Mouse (Mus musculus) small intestine, adult 2 months (tissue): Measurements from ENCODE around the gene Aldh3b2.

Experiments
- CTCF ChIP-seq: fragments of 200-500 bp; IDR thresholded peaks from 2 replicates; pipeline ENCODE4 v1.5.1; 2012; ENCODE audit warnings: low read depth, mild to moderate bottlenecking, control low read depth, inconsistent platforms, low read length, moderate library complexity, mixed read lengths; ENCODE audit not compliant: insufficient replicate concordance, insufficient read length; ENCODE audit errors: extremely low read depth
- POLR2A ChIP-seq: fragments of 200-500 bp; IDR thresholded peaks from 2 replicates; pipeline ENCODE4 v1.6.1; 2012; ENCODE audit warnings: low read depth, mild to moderate bottlenecking, control low read depth, inconsistent platforms, low read length, moderate library complexity

GRCm38 (mm10) chr19:3948546-3948945 lies 23.6 kb upstream of the Aldh3b2 start:
- no peak for TF ChIP-seq CTCF
- TF ChIP-seq POLR2A: no peak
